Mouse (Mus musculus) MEL (cell line): ENCODE results near the gene Bloc1s4.

Source experiments
- CTCF ChIP-seq, 3 experiments: IDR thresholded peaks in 2 of 3; conservative IDR thresholded peaks in 1 of 3; 2 replicates each; pipeline ENCODE4 v1.5.1; 2011 to 2012; ENCODE audit warnings: low read length in 3 of 3, low read depth in 2 of 3, mild to moderate bottlenecking in 2 of 3, improper control_type of control experiment in 1 of 3, inconsistent platforms in 1 of 3, mixed read lengths in 1 of 3, moderate library complexity in 1 of 3; ENCODE audit not compliant: control insufficient read depth in 1 of 3, insufficient read depth in 1 of 3, poor library complexity in 1 of 3, severe bottlenecking in 1 of 3
- ETS1 ChIP-seq: IDR thresholded peaks from 2 replicates; pipeline ENCODE4 v1.6.1; 2012; ENCODE audit warnings: low read depth, mild to moderate bottlenecking, inconsistent platforms, low read length, improper control_type of control experiment, moderate library complexity
- JUND ChIP-seq: IDR thresholded peaks from 2 replicates; pipeline ENCODE4 v1.6.1; 2011; ENCODE audit warnings: low read depth, mild to moderate bottlenecking, improper control_type of control experiment, low read length
- MAX ChIP-seq: IDR thresholded peaks from 2 replicates; pipeline ENCODE4 v1.6.1; 2011; ENCODE audit warnings: low read length, improper control_type of control experiment

GRCm38 (mm10) chr5:36727776-36728175, 20.7 kb downstream of the Bloc1s4 start:
- TF ChIP-seq JUND = no peak
- TF ChIP-seq MAX = no peak
- TF ChIP-seq CTCF (IDR thresholded peaks at IDR 0.05 in 2 of 3, conservative IDR thresholded peaks at IDR 0.05 in 1 of 3; ENCODE audit: control insufficient read depth in 1 of 3, insufficient read depth in 1 of 3, low read depth in 2 of 3, low read length in 3 of 3, poor library complexity in 1 of 3, severe bottlenecking in 1 of 3) = no peak
- TF ChIP-seq ETS1 = no peak
